Mouse (Mus musculus) midbrain, embryonic 16.5 days (tissue): ENCODE measurements around the gene Trim45. TPM values are rescaled to one million over a fixed set of nuclear protein-coding genes. Genes with fewer than 3 reads are reported as not detected.

Experiments used
- ATAC-seq: fragments of 200-750 bp; cut with Nextera tagmentation; 2 replicates; pipeline ENCODE4 v1.8.0; 2017; ENCODE audit warnings: moderate TSS enrichment
- H3K27ac ChIP-seq: fragments of 300-500 bp; sonication (generic); 2 replicates; pipeline ENCODE4 v1.5.1; 2014; ENCODE audit warnings: mild to moderate bottlenecking, low read length, mixed read lengths
- H3K27me3 ChIP-seq: fragments of 300-500 bp; sonication (generic); 2 replicates; pipeline ENCODE4 v1.6.1; 2014; ENCODE audit warnings: low read depth, low read length, mixed read lengths; ENCODE audit not compliant: control insufficient read depth, insufficient read depth
- H3K36me3 ChIP-seq: fragments of 300-500 bp; sonication (generic); 2 replicates; pipeline ENCODE4 v1.6.1; 2014; ENCODE audit warnings: mild to moderate bottlenecking, low read length, moderate library complexity, mixed read lengths; ENCODE audit not compliant: control insufficient read depth, insufficient read depth
- H3K4me1 ChIP-seq: fragments of 300-500 bp; sonication (generic); 2 replicates; pipeline ENCODE4 v1.6.1; 2014; ENCODE audit warnings: mild to moderate bottlenecking, low read length, mixed read lengths; ENCODE audit not compliant: control insufficient read depth, insufficient read depth
- H3K4me2 ChIP-seq: fragments of 300-500 bp; sonication (generic); 2 replicates; pipeline ENCODE4 v1.6.1; 2014; ENCODE audit warnings: mild to moderate bottlenecking, low read length, mixed read lengths
- H3K4me3 ChIP-seq: fragments of 300-500 bp; sonication (generic); 2 replicates; pipeline ENCODE4 v1.5.1; 2014; ENCODE audit warnings: low read depth, mild to moderate bottlenecking, low read length, moderate library complexity, mixed read lengths
- H3K9ac ChIP-seq: fragments of 300-500 bp; sonication (generic); 2 replicates; pipeline ENCODE4 v1.6.1; 2014; ENCODE audit warnings: low read depth, low read length, mixed read lengths
- H3K9me3 ChIP-seq: fragments of 300-500 bp; sonication (generic); replicated peaks from 2 replicates; pipeline ENCODE4 v1.6.1; 2014; ENCODE audit warnings: mild to moderate bottlenecking, low read length, mixed read lengths; ENCODE audit not compliant: control insufficient read depth, poor library complexity, severe bottlenecking
- WGBS: fragments of 180-500 bp; shearing (Covaris S2); extraction: QIAGEN DNeasy Blood & Tissue Kit; methylation state at CpG from one replicate; pipeline ENCODE4 v1.1.7; 2014; 5-methylcytosine and 5-hydroxymethylcytosine counted together
- polyA plus RNA-seq: library from polyadenylated mRNA; unstranded; fragments of >200 nt; fragmentation: Nextera tagmentation; extraction: Ambion mirVana; gene quantifications from 2 replicates; pipeline ENCODE4 v1.2.1, GENCODE M21; 2015

The Trim45 gene
- polyA plus RNA-seq, 1 experiment from 2014 or later = 8.6 TPM

GRCm38 (mm10) chr3:100906128-100906527 lies 15.9 kb upstream of the Trim45 start:
- WGBS = 90% methylated on average over 6 of the region's 6 CpGs
- Histone ChIP-seq H3K9ac (no peak overlapping the region), H3K4me1 (no peaks in the 10 kb centered on the region), H3K4me2 (no peak overlapping the region), H3K27ac (no peak overlapping the region), H3K9me3 (no peaks in the 10 kb centered on the region), H3K4me3 (no peak overlapping the region), H3K36me3 (no peaks in the 10 kb centered on the region), H3K27me3 (no peaks in the 10 kb centered on the region)
- ATAC-seq = no peak

GRCm38 (mm10) chr3:100906916-100907315 lies 15.1 kb upstream of the Trim45 start:
- Histone ChIP-seq H3K27me3 (no peaks in the 10 kb centered on the region), H3K4me1 (no peaks in the 10 kb centered on the region), H3K4me3 (no peak overlapping the region), H3K4me2 (no peak overlapping the region), H3K27ac (no peak overlapping the region), H3K9me3 (no peaks in the 10 kb centered on the region), H3K36me3 (no peaks in the 10 kb centered on the region), H3K9ac (no peak overlapping the region)
- WGBS = 40% methylated on average over 3 of the region's 3 CpGs
- ATAC-seq = no peak

GRCm38 (mm10) chr3:100908594-100908993 lies 13.4 kb upstream of the Trim45 start:
- H3K9ac ChIP-seq = no peak overlapping the region
- H3K9me3 ChIP-seq = no peaks in the 10 kb centered on the region
- no peak overlapping the region for H3K4me3 ChIP-seq
- H3K36me3 ChIP-seq = no peaks in the 10 kb centered on the region
- H3K27ac ChIP-seq = no peak overlapping the region
- WGBS = 74% methylated on average over 6 of the region's 6 CpGs
- no peaks in the 10 kb centered on the region for H3K4me1 ChIP-seq
- H3K4me2 ChIP-seq = no peak overlapping the region
- no peak for ATAC-seq
- no peaks in the 10 kb centered on the region for H3K27me3 ChIP-seq

- H3K4me3 ChIP-seq = no peak overlapping the region
- H3K4me2 ChIP-seq = no peak overlapping the region
- H3K27ac ChIP-seq = no peak overlapping the region
- H3K36me3 ChIP-seq = no peaks in the 10 kb centered on the region
- no peaks in the 10 kb centered on the region for H3K4me1 ChIP-seq
- no peaks in the 10 kb centered on the region for H3K9me3 ChIP-seq
- H3K9ac ChIP-seq = no peak overlapping the region
- WGBS = 68% methylated on average over 5 of the region's 5 CpGs
- ATAC-seq = no peak
- no peaks in the 10 kb centered on the region for H3K27me3 ChIP-seq
Measured at GRCm38 (mm10) chr3:100910621-100911020, 11.4 kb upstream of the Trim45 start.

GRCm38 (mm10) chr3:100911026-100911425 lies 11.0 kb upstream of the Trim45 start:
- no peak for ATAC-seq
- Histone ChIP-seq H3K9ac (no peak overlapping the region), H3K27ac (no peak overlapping the region), H3K4me3 (no peak overlapping the region), H3K9me3 (no peaks in the 10 kb centered on the region), H3K27me3 (no peaks in the 10 kb centered on the region), H3K4me1 (no peaks in the 10 kb centered on the region), H3K36me3 (no peaks in the 10 kb centered on the region), H3K4me2 (no peak overlapping the region)
- WGBS = 88% methylated on average over 9 of the region's 9 CpGs

- no peak overlapping the region for H3K4me2 ChIP-seq
- no peak for ATAC-seq
- no peaks in the 10 kb centered on the region for H3K4me1 ChIP-seq
- WGBS = 77% methylated on average over 7 of the region's 7 CpGs
- no peak overlapping the region for H3K9ac ChIP-seq
- H3K4me3 ChIP-seq = no peak overlapping the region
- no peaks in the 10 kb centered on the region for H3K9me3 ChIP-seq
- H3K27ac ChIP-seq = no peak overlapping the region
- no peaks in the 10 kb centered on the region for H3K36me3 ChIP-seq
- H3K27me3 ChIP-seq = no peaks in the 10 kb centered on the region
Measured at GRCm38 (mm10) chr3:100911498-100912213, 10.3 kb upstream of the Trim45 start.

GRCm38 (mm10) chr3:100916844-100917243 lies 5.2 kb upstream of the Trim45 start:
- Histone ChIP-seq H3K4me2 (no peak overlapping the region), H3K9me3 (no peaks in the 10 kb centered on the region), H3K9ac (no peak overlapping the region), H3K36me3 (no peaks in the 10 kb centered on the region), H3K4me3 (no peak overlapping the region), H3K27me3 (no peaks in the 10 kb centered on the region), H3K4me1 (peaks cover 4% of the 10 kb centered on the region; the same call in 1 of the 2 replicates), H3K27ac (no peak overlapping the region)
- WGBS = 15% methylated on average over 7 of the region's 7 CpGs
- no peak for ATAC-seq

GRCm38 (mm10) chr3:100920611-100921140 lies 1.3 kb upstream of the Trim45 start:
- no peak overlapping the region for H3K9ac ChIP-seq
- H3K4me3 ChIP-seq = no peak overlapping the region
- no peaks in the 10 kb centered on the region for H3K27me3 ChIP-seq
- H3K36me3 ChIP-seq = 0 out of 2 replicates have a peak, but pooled peaks cover 3% of the 10 kb centered on the region
- no peaks in the 10 kb centered on the region for H3K9me3 ChIP-seq
- no peak overlapping the region for H3K27ac ChIP-seq
- ATAC-seq = no peak
- peaks cover 22% of the 10 kb centered on the region for H3K4me1 ChIP-seq
- 83% methylated on average over 9 of the region's 9 CpGs for WGBS
- no peak overlapping the region for H3K4me2 ChIP-seq

- H3K9me3 ChIP-seq = no peaks in the 10 kb centered on the region
- H3K4me1 ChIP-seq = peaks cover 28% of the 10 kb centered on the region
- H3K36me3 ChIP-seq = peaks cover 3% of the 10 kb centered on the region; the same call in 1 of the 2 replicates
- no peaks in the 10 kb centered on the region for H3K27me3 ChIP-seq
- H3K27ac ChIP-seq = peak overlapping the region; percentile 84
- H3K4me3 ChIP-seq = peak overlapping the region; percentile 49
- ATAC-seq = peak; percentile 73
- H3K4me2 ChIP-seq = peak overlapping the region; percentile 77
- peak overlapping the region; percentile 78 for H3K9ac ChIP-seq
- WGBS = 37% methylated on average over 27 of the region's 28 CpGs
Measured at GRCm38 (mm10) chr3:100922506-100923375, 739 bp downstream of the Trim45 start.
